Mouse (Mus musculus): ENCODE results near the gene Arhgap30. TPM values are rescaled to one million over a fixed set of nuclear protein-coding genes. Genes with fewer than 3 reads are reported as not detected.

Gene Arhgap30
- polyA plus RNA-seq, 1 experiment = 141 TPM

DNA sequence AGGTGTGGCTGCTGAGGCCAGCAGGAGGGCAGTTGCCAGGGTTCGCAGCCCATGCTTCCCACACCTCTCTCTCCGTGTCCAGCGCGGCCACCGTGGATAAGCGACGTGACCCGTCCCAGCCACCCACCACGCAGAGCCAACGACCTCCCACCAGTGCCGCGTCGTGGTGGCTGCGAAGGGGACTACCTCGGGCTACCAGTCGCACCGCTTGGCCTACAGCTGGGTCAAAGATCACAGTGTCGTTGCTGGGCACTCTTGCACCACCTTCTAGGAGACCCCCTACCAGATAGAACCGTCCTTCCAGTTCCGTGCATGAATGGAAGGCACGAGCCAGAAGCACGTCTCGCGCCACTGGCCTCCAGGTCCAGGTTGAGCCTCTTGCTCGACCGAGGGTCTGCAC is 28.5 kb upstream of the Arhgap30 start:
- DNase-seq = peak; percentile 33
- no peak for TF ChIP-seq POLR2A (IDR thresholded peaks at IDR 0.05; ENCODE audit: control insufficient read depth, extremely low read depth, insufficient read depth, low read length, poor library complexity)
- TF ChIP-seq CTCF (IDR thresholded peaks at IDR 0.05; ENCODE audit: borderline replicate concordance, control insufficient read depth, extremely low read depth, insufficient read depth, low read length, poor library complexity) = no peak
- Histone ChIP-seq H3K27me3 (ENCODE audit: control insufficient read depth, insufficient read depth, low read length) (no peaks in the 10 kb centered on the region), H3K36me3 (ENCODE audit: control insufficient read depth, insufficient read depth, low read length) (peaks cover 8% of the 10 kb centered on the region; the same call in 1 of the 2 replicates), H3K4me3 (ENCODE audit: control insufficient read depth, insufficient read depth, low read length) (peak overlapping the region; percentile 55), H3K27ac (ENCODE audit: control insufficient read depth, insufficient read depth, low read length) (no peak overlapping the region), H3K4me1 (replicated peaks; ENCODE audit: control insufficient read depth, insufficient read depth, low read length) (peaks cover 6% of the 10 kb centered on the region)
- 29% methylated on average over 26 of the region's 26 CpGs for WGBS

DNA sequence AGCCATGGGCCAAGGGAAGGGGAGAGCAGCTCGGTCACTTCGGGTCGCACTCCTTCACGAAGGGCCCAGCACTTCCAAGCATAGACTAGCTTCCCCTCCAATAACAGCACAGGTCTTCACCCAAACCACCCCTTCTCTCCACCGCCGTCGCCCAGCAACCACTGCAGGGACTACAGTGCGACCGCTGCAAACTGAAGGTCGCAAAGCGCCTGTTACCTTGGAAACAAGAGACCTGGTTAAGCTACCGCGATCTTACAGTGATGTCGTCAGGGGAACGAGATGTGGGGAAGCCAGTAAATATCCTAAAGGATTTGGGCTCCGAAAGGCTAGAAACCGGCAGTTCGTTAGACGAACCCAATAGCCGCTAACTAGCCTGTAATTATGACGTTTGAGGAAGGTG is 28.1 kb upstream of the Arhgap30 start, which contains the start of gene Klhdc9:
TSS of gene Klhdc9 (minus strand) at position 143 of the 400 bp plus-strand sequence.
- 1% methylated on average over 21 of the region's 21 CpGs for WGBS
- no peak within 1 kb of the TSS for H3K27ac ChIP-seq (ENCODE audit: control insufficient read depth, insufficient read depth, low read length)
- peaks cover 6% of the 10 kb centered on the region for H3K4me1 ChIP-seq (replicated peaks; ENCODE audit: control insufficient read depth, insufficient read depth, low read length)
- TF ChIP-seq POLR2A (IDR thresholded peaks at IDR 0.05; ENCODE audit: control insufficient read depth, extremely low read depth, insufficient read depth, low read length, poor library complexity) (peak; percentile 45), CTCF (IDR thresholded peaks at IDR 0.05; ENCODE audit: borderline replicate concordance, control insufficient read depth, extremely low read depth, insufficient read depth, low read length, poor library complexity) (no peak; the same call in 1 of the 2 replicates)
- DNase-seq = peak; percentile 90
- peaks cover 8% of the 10 kb centered on the region; the same call in 1 of the 2 replicates for H3K36me3 ChIP-seq (ENCODE audit: control insufficient read depth, insufficient read depth, low read length)
- no peaks in the 10 kb centered on the region for H3K27me3 ChIP-seq (ENCODE audit: control insufficient read depth, insufficient read depth, low read length)
- peak within 1 kb of the TSS; percentile 55 for H3K4me3 ChIP-seq (ENCODE audit: control insufficient read depth, insufficient read depth, low read length)

DNA sequence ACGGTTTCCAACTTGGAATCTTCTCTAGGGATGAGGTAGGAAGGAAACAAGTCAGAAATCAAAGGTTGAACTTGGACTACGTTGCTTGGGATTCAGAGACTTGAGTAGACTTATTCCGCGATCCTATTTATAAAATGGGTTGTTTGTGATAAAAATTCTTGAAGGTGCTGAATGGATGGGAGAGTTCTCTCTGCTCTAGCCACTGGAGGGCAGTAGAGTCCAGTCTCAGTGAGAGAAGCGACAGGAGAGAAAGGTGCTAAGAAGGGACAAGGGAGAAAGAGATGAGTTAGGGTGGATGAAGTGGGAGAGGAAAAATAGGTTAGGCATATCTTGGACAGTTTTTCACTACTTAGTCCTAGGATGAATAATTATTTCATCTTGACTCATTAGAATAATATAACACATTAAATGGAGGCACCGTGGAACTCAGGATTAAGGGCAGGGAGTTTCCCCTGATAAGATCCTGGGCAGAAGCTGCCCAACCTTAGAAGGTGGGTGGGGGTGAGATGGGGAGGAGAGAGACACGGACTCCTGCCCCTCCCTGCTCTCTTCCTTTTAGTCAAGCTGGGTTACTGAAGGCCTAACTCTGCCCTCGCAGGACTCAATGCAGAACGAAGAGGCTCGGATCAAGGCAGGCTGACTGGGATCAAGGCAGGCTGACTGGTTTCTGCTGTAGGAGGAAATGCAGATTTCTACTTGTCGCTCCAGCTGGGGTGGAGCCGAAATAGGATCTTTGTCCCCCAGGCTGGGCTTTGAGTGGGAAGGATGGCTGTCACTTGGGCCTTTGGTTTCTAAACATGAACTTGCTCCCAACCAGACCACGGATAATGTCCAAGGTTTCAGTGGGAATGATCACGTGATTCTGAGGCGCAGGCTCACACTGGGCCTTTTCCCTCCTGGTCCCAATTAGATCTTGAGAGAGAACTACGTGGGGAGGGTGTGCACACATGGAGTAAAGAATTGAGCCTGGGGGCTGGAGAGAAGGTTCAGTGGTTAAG is 27.3 kb upstream of the Arhgap30 start:
- TF ChIP-seq POLR2A (IDR thresholded peaks at IDR 0.05; ENCODE audit: control insufficient read depth, extremely low read depth, insufficient read depth, low read length, poor library complexity) (no peak), CTCF (IDR thresholded peaks at IDR 0.05; ENCODE audit: borderline replicate concordance, control insufficient read depth, extremely low read depth, insufficient read depth, low read length, poor library complexity) (no peak)
- Histone ChIP-seq H3K36me3 (ENCODE audit: control insufficient read depth, insufficient read depth, low read length) (peaks cover 8% of the 10 kb centered on the region; the same call in 1 of the 2 replicates), H3K27ac (ENCODE audit: control insufficient read depth, insufficient read depth, low read length) (no peak overlapping the region), H3K4me3 (ENCODE audit: control insufficient read depth, insufficient read depth, low read length) (peak overlapping the region; percentile 55), H3K27me3 (ENCODE audit: control insufficient read depth, insufficient read depth, low read length) (no peaks in the 10 kb centered on the region), H3K4me1 (replicated peaks; ENCODE audit: control insufficient read depth, insufficient read depth, low read length) (peaks cover 6% of the 10 kb centered on the region)
- WGBS = 52% methylated on average over 16 of the region's 16 CpGs
- peak; percentile 78 for DNase-seq

GRCm38 (mm10) chr1:171365934-171366333 is 22.8 kb upstream of the Arhgap30 start:
- no peaks in the 10 kb centered on the region for H3K36me3 ChIP-seq (ENCODE audit: control insufficient read depth, insufficient read depth, low read length)
- TF ChIP-seq CTCF (IDR thresholded peaks at IDR 0.05; ENCODE audit: borderline replicate concordance, control insufficient read depth, extremely low read depth, insufficient read depth, low read length, poor library complexity) (no peak), POLR2A (IDR thresholded peaks at IDR 0.05; ENCODE audit: control insufficient read depth, extremely low read depth, insufficient read depth, low read length, poor library complexity) (no peak)
- 84% methylated on average over 7 of the region's 7 CpGs for WGBS
- H3K27ac ChIP-seq (ENCODE audit: control insufficient read depth, insufficient read depth, low read length) = no peak overlapping the region
- H3K27me3 ChIP-seq (ENCODE audit: control insufficient read depth, insufficient read depth, low read length) = no peaks in the 10 kb centered on the region
- no peak for DNase-seq
- no peaks in the 10 kb centered on the region for H3K4me1 ChIP-seq (replicated peaks; ENCODE audit: control insufficient read depth, insufficient read depth, low read length)
- H3K4me3 ChIP-seq (ENCODE audit: control insufficient read depth, insufficient read depth, low read length) = no peak overlapping the region

GRCm38 (mm10) chr1:171369845-171370556 is 18.8 kb upstream of the Arhgap30 start, which contains the start of gene Nectin4:
TSS of gene Nectin4 (plus strand) at chr1:171370099.
- H3K36me3 ChIP-seq (ENCODE audit: control insufficient read depth, insufficient read depth, low read length) = no peaks in the 10 kb centered on the region
- 31% methylated on average over 20 of the region's 20 CpGs for WGBS
- no peak within 1 kb of the TSS for H3K27ac ChIP-seq (ENCODE audit: control insufficient read depth, insufficient read depth, low read length)
- no peak within 1 kb of the TSS for H3K4me3 ChIP-seq (ENCODE audit: control insufficient read depth, insufficient read depth, low read length)
- H3K27me3 ChIP-seq (ENCODE audit: control insufficient read depth, insufficient read depth, low read length) = no peaks in the 10 kb centered on the region
- TF ChIP-seq POLR2A (IDR thresholded peaks at IDR 0.05; ENCODE audit: control insufficient read depth, extremely low read depth, insufficient read depth, low read length, poor library complexity) = no peak
- no peak for TF ChIP-seq CTCF (IDR thresholded peaks at IDR 0.05; ENCODE audit: borderline replicate concordance, control insufficient read depth, extremely low read depth, insufficient read depth, low read length, poor library complexity)
- H3K4me1 ChIP-seq (replicated peaks; ENCODE audit: control insufficient read depth, insufficient read depth, low read length) = no peaks in the 10 kb centered on the region
- no peak for DNase-seq

DNA sequence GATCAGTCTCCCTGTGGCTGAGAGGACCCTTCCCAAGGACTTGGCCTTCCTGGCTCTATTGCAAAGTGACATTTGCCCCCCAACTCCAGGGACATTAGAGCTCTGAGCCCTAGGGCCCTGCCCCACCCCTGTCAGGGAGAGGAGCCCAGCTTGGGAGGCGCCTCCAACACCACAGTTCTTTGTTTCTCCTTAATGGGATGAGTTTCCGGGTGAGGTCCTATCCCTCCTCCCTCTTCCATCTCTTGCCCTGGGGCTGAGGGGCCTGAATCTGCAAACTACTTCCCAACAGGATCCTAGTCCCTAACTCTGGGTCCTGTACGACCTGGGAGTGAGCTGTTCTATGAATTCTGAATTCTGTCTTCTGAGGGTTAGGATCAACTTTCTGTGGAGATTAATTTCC is 15.9 kb upstream of the Arhgap30 start:
- 91% methylated on average over 3 of the region's 3 CpGs for WGBS
- Histone ChIP-seq H3K36me3 (ENCODE audit: control insufficient read depth, insufficient read depth, low read length) (no peaks in the 10 kb centered on the region), H3K4me1 (replicated peaks; ENCODE audit: control insufficient read depth, insufficient read depth, low read length) (no peaks in the 10 kb centered on the region), H3K27ac (ENCODE audit: control insufficient read depth, insufficient read depth, low read length) (no peak overlapping the region), H3K27me3 (ENCODE audit: control insufficient read depth, insufficient read depth, low read length) (no peaks in the 10 kb centered on the region), H3K4me3 (ENCODE audit: control insufficient read depth, insufficient read depth, low read length) (no peak overlapping the region)
- no peak for DNase-seq
- TF ChIP-seq POLR2A (IDR thresholded peaks at IDR 0.05; ENCODE audit: control insufficient read depth, extremely low read depth, insufficient read depth, low read length, poor library complexity) = no peak
- no peak for TF ChIP-seq CTCF (IDR thresholded peaks at IDR 0.05; ENCODE audit: borderline replicate concordance, control insufficient read depth, extremely low read depth, insufficient read depth, low read length, poor library complexity)
